Mouse (Mus musculus) midbrain, embryonic 16.5 days (tissue): ENCODE measurements around the gene Peg3. TPM values are rescaled to one million over a fixed set of nuclear protein-coding genes. Genes with fewer than 3 reads are reported as not detected.

Source experiments
- ATAC-seq: fragments of 200-750 bp; cut with Nextera tagmentation; 2 replicates; pipeline ENCODE4 v1.8.0; 2017; ENCODE audit warnings: moderate TSS enrichment
- H3K27ac ChIP-seq: fragments of 300-500 bp; sonication (generic); 2 replicates; pipeline ENCODE4 v1.5.1; 2014; ENCODE audit warnings: mild to moderate bottlenecking, low read length, mixed read lengths
- H3K27me3 ChIP-seq: fragments of 300-500 bp; sonication (generic); 2 replicates; pipeline ENCODE4 v1.6.1; 2014; ENCODE audit warnings: low read depth, low read length, mixed read lengths; ENCODE audit not compliant: control insufficient read depth, insufficient read depth
- H3K36me3 ChIP-seq: fragments of 300-500 bp; sonication (generic); 2 replicates; pipeline ENCODE4 v1.6.1; 2014; ENCODE audit warnings: mild to moderate bottlenecking, low read length, moderate library complexity, mixed read lengths; ENCODE audit not compliant: control insufficient read depth, insufficient read depth
- H3K4me1 ChIP-seq: fragments of 300-500 bp; sonication (generic); 2 replicates; pipeline ENCODE4 v1.6.1; 2014; ENCODE audit warnings: mild to moderate bottlenecking, low read length, mixed read lengths; ENCODE audit not compliant: control insufficient read depth, insufficient read depth
- H3K4me2 ChIP-seq: fragments of 300-500 bp; sonication (generic); 2 replicates; pipeline ENCODE4 v1.6.1; 2014; ENCODE audit warnings: mild to moderate bottlenecking, low read length, mixed read lengths
- H3K4me3 ChIP-seq: fragments of 300-500 bp; sonication (generic); 2 replicates; pipeline ENCODE4 v1.5.1; 2014; ENCODE audit warnings: low read depth, mild to moderate bottlenecking, low read length, moderate library complexity, mixed read lengths
- H3K9ac ChIP-seq: fragments of 300-500 bp; sonication (generic); 2 replicates; pipeline ENCODE4 v1.6.1; 2014; ENCODE audit warnings: low read depth, low read length, mixed read lengths
- H3K9me3 ChIP-seq: fragments of 300-500 bp; sonication (generic); replicated peaks from 2 replicates; pipeline ENCODE4 v1.6.1; 2014; ENCODE audit warnings: mild to moderate bottlenecking, low read length, mixed read lengths; ENCODE audit not compliant: control insufficient read depth, poor library complexity, severe bottlenecking
- WGBS: fragments of 180-500 bp; shearing (Covaris S2); extraction: QIAGEN DNeasy Blood & Tissue Kit; methylation state at CpG from one replicate; pipeline ENCODE4 v1.1.7; 2014; 5-methylcytosine and 5-hydroxymethylcytosine counted together
- polyA plus RNA-seq: library from polyadenylated mRNA; unstranded; fragments of >200 nt; fragmentation: Nextera tagmentation; extraction: Ambion mirVana; gene quantifications from 2 replicates; pipeline ENCODE4 v1.2.1, GENCODE M21; 2015

The Peg3 gene
- polyA plus RNA-seq, 1 experiment from 2014 or later: 103 TPM

DNA sequence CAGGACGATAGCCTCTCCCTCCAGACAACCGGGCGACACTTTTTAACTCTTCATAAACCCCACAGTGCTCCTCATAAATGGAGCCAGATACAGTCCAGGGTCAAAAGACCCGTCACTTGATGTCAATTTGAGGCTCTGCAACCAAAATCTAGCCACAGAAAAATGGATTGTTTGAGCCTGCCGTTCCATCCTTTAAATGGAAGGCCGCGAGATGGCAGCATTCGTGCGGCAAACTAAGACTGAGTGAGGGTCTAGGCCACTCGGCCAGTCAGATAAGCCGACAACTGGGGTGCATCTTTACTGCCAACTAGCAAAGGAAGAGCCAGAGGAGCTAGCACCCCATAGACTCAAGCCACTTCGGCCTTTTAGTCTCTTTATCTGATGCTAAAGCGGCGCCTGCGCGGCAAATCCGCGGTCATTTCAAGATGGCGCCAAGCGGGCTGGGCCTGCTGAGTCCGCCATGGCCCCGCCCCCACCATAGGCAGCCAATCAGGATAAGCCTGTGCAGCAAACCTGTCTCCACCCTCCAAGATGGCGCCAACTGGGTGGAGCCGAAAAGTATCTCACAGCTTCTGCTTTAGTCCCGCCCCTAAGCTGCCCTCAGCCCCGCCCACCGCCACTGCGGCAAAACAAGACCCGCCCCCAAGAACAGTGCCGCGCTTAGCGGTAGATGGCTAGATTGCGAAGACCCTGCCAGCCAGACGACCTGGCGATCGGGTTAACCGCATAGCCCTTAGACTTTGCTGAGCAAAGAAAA is 992 bp downstream of the Peg3 start:
- Histone ChIP-seq H3K4me1 (no peaks in the 10 kb centered on the region), H3K27ac (peak overlapping the region; percentile 92), H3K4me2 (peak overlapping the region; percentile 41), H3K4me3 (peak overlapping the region; percentile 64), H3K9me3 (peaks cover 11% of the 10 kb centered on the region; the same call in 1 of the 2 replicates), H3K36me3 (no peaks in the 10 kb centered on the region), H3K9ac (peak overlapping the region; percentile 79), H3K27me3 (no peaks in the 10 kb centered on the region)
- WGBS: 48% methylated on average over 37 of the region's 37 CpGs
- ATAC-seq: peak; percentile 43

DNA sequence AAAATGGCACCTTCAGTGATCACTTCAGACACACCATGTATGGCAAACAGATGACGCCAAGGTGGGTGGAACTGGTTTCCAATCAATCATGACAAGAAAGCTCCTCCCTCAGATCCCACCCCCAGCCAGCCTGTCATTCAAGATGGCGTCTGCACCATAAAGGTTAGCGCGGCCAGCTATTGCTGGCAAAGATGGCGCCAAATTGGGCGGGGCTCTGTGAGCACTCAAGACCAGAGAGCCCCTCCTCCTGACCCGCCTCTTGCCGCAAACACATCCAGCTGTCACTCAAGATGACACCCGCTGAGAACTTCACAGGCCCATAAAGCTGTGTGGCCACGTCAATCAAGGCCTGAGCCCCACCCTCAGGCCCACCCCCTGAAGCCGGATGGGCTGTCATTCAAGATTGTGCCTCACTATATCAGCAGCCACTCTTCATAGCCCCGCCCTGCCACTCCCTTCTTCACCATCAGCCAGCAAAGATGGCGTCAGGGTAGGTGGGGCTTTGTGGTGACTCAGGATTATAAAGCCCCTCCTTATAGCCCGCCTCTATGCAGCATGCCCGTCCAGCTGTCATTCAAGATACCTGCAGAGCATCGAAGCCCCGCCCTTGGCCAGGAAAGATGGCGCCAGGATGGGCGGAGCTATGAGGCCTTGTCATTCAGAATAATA is 1.8 kb downstream of the Peg3 start:
- H3K27ac ChIP-seq: peak overlapping the region; percentile 92
- WGBS: 49% methylated on average over 19 of the region's 19 CpGs
- no peaks in the 10 kb centered on the region for H3K4me1 ChIP-seq
- no peaks in the 10 kb centered on the region for H3K27me3 ChIP-seq
- H3K4me2 ChIP-seq: peak overlapping the region; percentile 42
- H3K9me3 ChIP-seq: peaks cover 11% of the 10 kb centered on the region; the same call in 1 of the 2 replicates
- no peaks in the 10 kb centered on the region for H3K36me3 ChIP-seq
- peak overlapping the region; percentile 64 for H3K4me3 ChIP-seq
- peak; percentile 86 for ATAC-seq
- no peak overlapping the region; the same call in 1 of the 2 replicates for H3K9ac ChIP-seq

GRCm38 (mm10) chr7:6727351-6728121 is 2.7 kb downstream of the Peg3 start:
- peaks cover 11% of the 10 kb centered on the region; the same call in 1 of the 2 replicates for H3K9me3 ChIP-seq
- H3K27me3 ChIP-seq: no peaks in the 10 kb centered on the region
- peak; percentile 74 for ATAC-seq
- WGBS: 52% methylated on average over 19 of the region's 19 CpGs
- no peaks in the 10 kb centered on the region for H3K4me1 ChIP-seq
- H3K36me3 ChIP-seq: no peaks in the 10 kb centered on the region
- peak overlapping the region; percentile 39 for H3K4me3 ChIP-seq
- H3K4me2 ChIP-seq: peak overlapping the region; percentile 42
- peak overlapping the region; percentile 92 for H3K27ac ChIP-seq
- no peak overlapping the region for H3K9ac ChIP-seq

GRCm38 (mm10) chr7:6709396-6709795 is 20.8 kb downstream of the Peg3 start:
- no peak overlapping the region for H3K9ac ChIP-seq
- H3K36me3 ChIP-seq: peaks cover 44% of the 10 kb centered on the region
- 93% methylated on average over 15 of the region's 15 CpGs for WGBS
- H3K27me3 ChIP-seq: no peaks in the 10 kb centered on the region
- H3K9me3 ChIP-seq: no peaks in the 10 kb centered on the region
- H3K4me1 ChIP-seq: no peaks in the 10 kb centered on the region
- H3K27ac ChIP-seq: no peak overlapping the region
- no peak for ATAC-seq
- H3K4me3 ChIP-seq: no peak overlapping the region
- H3K4me2 ChIP-seq: no peak overlapping the region

GRCm38 (mm10) chr7:6708451-6709180 is 21.6 kb downstream of the Peg3 start:
- 88% methylated on average over 17 of the region's 17 CpGs for WGBS
- ATAC-seq: no peak
- Histone ChIP-seq H3K9ac (no peak overlapping the region), H3K4me3 (no peak overlapping the region), H3K9me3 (no peaks in the 10 kb centered on the region), H3K4me1 (no peaks in the 10 kb centered on the region), H3K27ac (no peak overlapping the region), H3K4me2 (no peak overlapping the region), H3K27me3 (no peaks in the 10 kb centered on the region), H3K36me3 (peaks cover 44% of the 10 kb centered on the region)

DNA sequence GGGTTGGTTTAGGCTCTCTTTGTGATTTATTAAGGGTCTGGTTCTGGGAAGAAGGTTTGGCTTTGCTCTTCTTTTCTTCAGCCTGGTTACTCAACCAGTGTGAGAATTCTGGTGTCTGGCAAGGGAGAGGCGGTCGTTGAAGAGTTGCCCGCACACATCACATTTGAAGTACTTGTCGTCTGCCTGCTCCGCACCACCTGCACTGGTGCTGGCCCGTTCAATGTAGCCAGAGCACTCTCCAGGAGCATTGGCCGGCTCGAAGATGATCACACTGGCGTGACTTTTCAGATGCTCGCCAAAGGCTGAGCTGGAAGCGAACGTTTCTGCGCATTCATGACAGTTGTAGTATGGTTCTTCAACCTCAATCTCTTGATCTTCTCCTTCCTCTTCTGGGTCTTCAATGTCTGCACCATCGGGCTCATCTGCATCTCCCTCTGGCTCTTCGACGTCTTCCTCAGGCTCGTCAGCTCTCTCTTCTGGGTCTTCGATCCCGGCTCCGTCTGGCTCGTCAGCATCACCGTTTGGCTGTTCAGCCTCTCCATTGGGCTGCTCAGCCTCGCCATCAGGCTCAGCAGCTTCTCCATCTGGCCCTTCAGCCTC is 22.7 kb downstream of the Peg3 start:
- no peak overlapping the region for H3K27ac ChIP-seq
- H3K9me3 ChIP-seq: no peaks in the 10 kb centered on the region
- H3K27me3 ChIP-seq: no peaks in the 10 kb centered on the region
- ATAC-seq: no peak
- no peak overlapping the region for H3K4me3 ChIP-seq
- no peak overlapping the region for H3K9ac ChIP-seq
- H3K36me3 ChIP-seq: peaks cover 44% of the 10 kb centered on the region
- WGBS: 94% methylated on average over 23 of the region's 23 CpGs
- no peaks in the 10 kb centered on the region for H3K4me1 ChIP-seq
- no peak overlapping the region for H3K4me2 ChIP-seq

DNA sequence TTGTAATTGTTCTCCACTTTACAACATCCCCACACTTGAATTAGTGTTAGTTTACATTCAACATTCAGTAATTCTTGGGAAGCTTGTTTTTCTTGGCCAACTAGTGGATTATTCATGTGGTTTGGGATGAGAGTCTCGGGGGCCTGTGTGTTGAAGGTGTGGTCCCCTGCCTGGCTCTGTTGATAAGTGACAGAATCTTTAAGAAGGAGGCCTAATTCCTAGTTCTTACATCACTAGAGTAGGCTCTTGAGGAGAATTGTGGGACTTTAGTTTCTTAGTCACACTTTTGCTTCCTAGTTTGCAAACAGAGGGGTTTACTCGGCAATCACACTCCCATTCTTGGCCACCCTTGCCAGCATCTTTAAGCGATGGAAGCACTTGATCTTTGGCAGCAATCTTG is 31.0 kb downstream of the Peg3 start:
- WGBS: 81% methylated on average over 3 of the region's 3 CpGs
- ATAC-seq: no peak
- H3K4me1 ChIP-seq: no peaks in the 10 kb centered on the region
- no peak overlapping the region for H3K4me2 ChIP-seq
- H3K9me3 ChIP-seq: no peaks in the 10 kb centered on the region
- H3K9ac ChIP-seq: no peak overlapping the region
- H3K36me3 ChIP-seq: no peaks in the 10 kb centered on the region
- no peak overlapping the region for H3K27ac ChIP-seq
- no peaks in the 10 kb centered on the region for H3K27me3 ChIP-seq
- no peak overlapping the region for H3K4me3 ChIP-seq

GRCm38 (mm10) chr7:6696241-6697045 is 33.8 kb downstream of the Peg3 start, which contains the start of gene Zim1:
Gene Zim1 (minus strand): TSS chr7:6696450.
- peak within 1 kb of the TSS; percentile 82 for H3K4me2 ChIP-seq
- H3K27me3 ChIP-seq: no peaks in the 10 kb centered on the region
- 10% methylated on average over 32 of the region's 32 CpGs for WGBS
- H3K9me3 ChIP-seq: no peaks in the 10 kb centered on the region
- no peaks in the 10 kb centered on the region for H3K4me1 ChIP-seq
- no peak within 1 kb of the TSS for H3K27ac ChIP-seq
- no peaks in the 10 kb centered on the region for H3K36me3 ChIP-seq
- H3K4me3 ChIP-seq: peak within 1 kb of the TSS; percentile 60
- H3K9ac ChIP-seq: peak within 1 kb of the TSS; percentile 66
- peak; percentile 100 for ATAC-seq
